Mouse (Mus musculus) kidney, embryonic 16.5 days (tissue): ENCODE measurements around the gene Cog4. TPM values are rescaled to one million over a fixed set of nuclear protein-coding genes. Genes with fewer than 3 reads are reported as not detected.

Experiments used
- ATAC-seq: fragments of 200-750 bp; cut with Nextera tagmentation; 2 replicates; pipeline ENCODE4 v1.8.0; 2017; ENCODE audit warnings: moderate TSS enrichment; ENCODE audit not compliant: low FRiP score, low TSS enrichment
- H3K27ac ChIP-seq: fragments of 300-500 bp; sonication (generic); 2 replicates; pipeline ENCODE4 v1.5.1; 2014; ENCODE audit warnings: low read length
- H3K27me3 ChIP-seq: fragments of 300-500 bp; sonication (generic); 2 replicates; pipeline ENCODE4 v1.6.1; 2014; ENCODE audit warnings: low read length, control low read depth, mixed read lengths; ENCODE audit not compliant: insufficient read depth
- H3K36me3 ChIP-seq: fragments of 300-500 bp; sonication (generic); 2 replicates; pipeline ENCODE4 v1.6.1; 2014; ENCODE audit warnings: low read length, control low read depth, mixed read lengths; ENCODE audit not compliant: insufficient read depth
- H3K4me1 ChIP-seq: fragments of 300-500 bp; sonication (generic); 2 replicates; pipeline ENCODE4 v1.6.1; 2014; ENCODE audit warnings: low read length, control low read depth, mixed read lengths; ENCODE audit not compliant: insufficient read depth
- H3K4me2 ChIP-seq: fragments of 300-500 bp; sonication (generic); replicated peaks from 2 replicates; pipeline ENCODE4 v1.6.1; 2014; ENCODE audit warnings: low read depth, low read length
- H3K4me3 ChIP-seq: fragments of 300-500 bp; sonication (generic); 2 replicates; pipeline ENCODE4 v1.5.1; 2014; ENCODE audit warnings: mild to moderate bottlenecking, low read length
- H3K9ac ChIP-seq: fragments of 300-500 bp; sonication (generic); replicated peaks from 2 replicates; pipeline ENCODE4 v1.6.1; 2014; ENCODE audit warnings: low read length
- H3K9me3 ChIP-seq: fragments of 300-500 bp; sonication (generic); 2 replicates; pipeline ENCODE4 v1.6.1; 2016; ENCODE audit warnings: low read length, control low read depth
- WGBS: fragments of 180-500 bp; shearing (Covaris S2); extraction: QIAGEN DNeasy Blood & Tissue Kit; methylation state at CpG from one replicate; pipeline ENCODE4 v1.1.7; 2014; 5-methylcytosine and 5-hydroxymethylcytosine counted together
- polyA plus RNA-seq: library from polyadenylated mRNA; unstranded; fragments of >200 nt; fragmentation: Nextera tagmentation; extraction: Ambion mirVana; gene quantifications from 2 replicates; pipeline ENCODE4 v1.2.1, GENCODE M21; 2015

Cog4 gene
- polyA plus RNA-seq, 1 experiment from 2014 or later = 88.5 TPM

DNA sequence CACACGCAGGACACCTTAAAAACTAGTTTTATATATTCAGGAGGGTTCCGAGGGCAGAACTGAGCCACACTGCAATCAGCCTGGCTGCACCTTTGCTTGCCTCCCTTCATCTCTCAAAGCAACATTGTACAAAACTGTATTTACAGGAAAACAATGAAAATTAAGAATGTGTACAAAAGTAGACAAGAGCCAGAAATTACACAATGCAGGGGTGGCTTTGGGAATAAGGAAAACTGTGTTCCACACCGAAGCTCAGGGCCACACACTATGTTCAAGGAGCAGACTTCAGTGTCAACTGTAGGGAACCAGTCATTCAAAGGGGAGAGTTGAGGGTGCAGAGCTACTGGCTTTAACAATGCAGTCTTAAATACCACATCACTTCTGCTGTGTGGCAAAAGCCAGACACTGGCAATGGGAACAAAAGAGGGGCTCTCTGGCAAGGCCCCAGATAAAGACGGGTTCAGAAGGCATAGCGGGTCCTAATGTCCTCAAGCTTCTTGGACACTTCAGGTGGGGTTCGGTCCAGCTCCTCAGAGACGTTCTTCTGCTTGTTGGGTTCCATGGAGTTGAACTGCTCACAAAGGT, 35.8 kb upstream of the Cog4 start:
- no peaks in the 10 kb centered on the region for H3K27me3 ChIP-seq

DNA sequence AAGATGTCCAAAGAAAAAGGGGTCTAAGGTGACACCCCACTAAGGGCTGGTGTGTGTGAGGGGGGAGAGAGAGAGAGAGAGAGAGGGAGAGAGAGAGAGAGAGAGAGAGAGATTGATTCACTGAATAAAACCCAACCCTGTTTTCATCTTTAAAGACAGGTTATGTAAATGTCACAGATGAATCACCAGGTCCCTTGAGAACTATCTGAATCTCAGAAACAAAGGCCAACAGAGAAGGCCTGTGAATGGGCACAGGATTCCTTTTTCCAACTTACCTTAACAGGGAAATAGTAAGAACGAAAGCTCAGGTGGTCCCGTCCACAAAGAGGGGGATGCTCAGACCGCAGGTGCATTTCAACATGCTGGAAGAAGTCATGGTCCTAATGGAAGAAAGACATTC, 35.3 kb upstream of the Cog4 start:
- Histone ChIP-seq H3K4me2 (no peak overlapping the region), H3K9me3 (no peaks in the 10 kb centered on the region), H3K9ac (no peak overlapping the region), H3K27ac (no peak overlapping the region), H3K27me3 (no peaks in the 10 kb centered on the region), H3K4me3 (no peak overlapping the region), H3K4me1 (peaks cover 19% of the 10 kb centered on the region), H3K36me3 (peaks cover 67% of the 10 kb centered on the region)
- WGBS = 94% methylated on average over 3 of the region's 3 CpGs
- no peak for ATAC-seq

More for the DNA sequence above, 35.8 kb upstream of the Cog4 start:
- Histone ChIP-seq H3K4me1 (peaks cover 22% of the 10 kb centered on the region), H3K27ac (no peak overlapping the region), H3K36me3 (peaks cover 61% of the 10 kb centered on the region), H3K4me2 (no peak overlapping the region), H3K4me3 (no peak overlapping the region), H3K9ac (no peak overlapping the region), H3K9me3 (no peaks in the 10 kb centered on the region)
- WGBS = 81% methylated on average over 7 of the region's 7 CpGs
- ATAC-seq = no peak

DNA sequence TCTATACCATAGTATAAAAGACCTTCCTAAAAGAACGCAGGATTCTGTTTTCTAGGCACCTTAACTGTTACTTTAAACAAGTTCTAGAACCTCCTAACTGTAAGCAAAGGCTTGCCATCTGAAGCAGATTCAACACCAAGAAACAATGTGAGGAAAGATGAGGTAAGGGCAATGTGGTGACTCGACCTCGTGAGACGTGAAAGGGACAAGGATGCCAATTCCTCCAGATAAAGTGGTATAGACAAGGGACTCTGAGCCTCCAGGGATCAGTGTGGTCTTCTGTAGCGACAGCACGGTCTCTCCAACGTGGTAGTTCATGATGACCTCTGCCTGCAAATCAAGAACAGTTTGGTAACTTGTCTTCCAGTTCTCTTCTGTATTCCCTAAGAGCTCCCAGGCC, 34.6 kb upstream of the Cog4 start:
- Histone ChIP-seq H3K9ac (no peak overlapping the region), H3K4me3 (no peak overlapping the region), H3K36me3 (peaks cover 72% of the 10 kb centered on the region), H3K4me2 (no peak overlapping the region), H3K27ac (no peak overlapping the region), H3K27me3 (no peaks in the 10 kb centered on the region), H3K9me3 (no peaks in the 10 kb centered on the region), H3K4me1 (peaks cover 19% of the 10 kb centered on the region)
- ATAC-seq = no peak
- WGBS = 92% methylated on average over 7 of the region's 7 CpGs

DNA sequence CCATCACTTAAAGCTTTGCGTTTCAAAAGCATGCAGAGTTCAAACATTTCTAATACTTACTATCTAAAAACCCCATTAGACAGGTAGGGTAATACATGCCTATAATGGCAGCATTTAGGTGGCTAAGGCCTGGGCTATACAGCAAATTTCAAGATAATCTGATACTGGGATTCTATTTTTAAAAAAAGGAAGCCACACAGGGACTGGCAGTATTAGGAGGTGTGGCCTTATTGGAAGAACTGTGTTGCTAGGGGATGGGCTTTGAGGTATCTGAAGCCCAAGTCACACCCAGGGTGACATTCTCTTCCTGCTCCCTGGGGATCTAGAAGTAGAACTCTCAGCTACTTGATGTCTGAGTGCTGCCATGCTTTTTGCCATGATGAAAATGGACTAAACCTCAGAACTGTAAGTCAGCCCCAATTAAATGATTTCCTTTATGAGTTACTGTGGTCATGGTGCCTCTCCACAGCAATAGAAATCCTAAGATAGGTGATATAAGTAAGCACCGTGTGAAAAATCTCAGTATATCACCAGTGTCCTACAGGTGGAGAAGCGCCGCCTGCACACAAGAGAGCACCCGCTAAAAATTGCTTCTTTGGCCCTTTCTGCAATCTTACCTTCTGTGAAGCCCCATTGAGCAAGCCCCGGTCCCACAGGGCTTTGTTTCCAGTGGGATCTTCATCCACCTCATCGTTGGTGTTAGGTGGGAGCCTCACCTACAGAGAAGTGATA, 33.9 kb upstream of the Cog4 start:
- Histone ChIP-seq H3K9ac (no peak overlapping the region), H3K36me3 (peaks cover 80% of the 10 kb centered on the region), H3K27ac (no peak overlapping the region), H3K4me1 (peaks cover 19% of the 10 kb centered on the region), H3K9me3 (no peaks in the 10 kb centered on the region), H3K4me3 (no peak overlapping the region), H3K27me3 (no peaks in the 10 kb centered on the region), H3K4me2 (no peak overlapping the region)
- no peak for ATAC-seq
- WGBS = 94% methylated on average over 7 of the region's 7 CpGs

DNA sequence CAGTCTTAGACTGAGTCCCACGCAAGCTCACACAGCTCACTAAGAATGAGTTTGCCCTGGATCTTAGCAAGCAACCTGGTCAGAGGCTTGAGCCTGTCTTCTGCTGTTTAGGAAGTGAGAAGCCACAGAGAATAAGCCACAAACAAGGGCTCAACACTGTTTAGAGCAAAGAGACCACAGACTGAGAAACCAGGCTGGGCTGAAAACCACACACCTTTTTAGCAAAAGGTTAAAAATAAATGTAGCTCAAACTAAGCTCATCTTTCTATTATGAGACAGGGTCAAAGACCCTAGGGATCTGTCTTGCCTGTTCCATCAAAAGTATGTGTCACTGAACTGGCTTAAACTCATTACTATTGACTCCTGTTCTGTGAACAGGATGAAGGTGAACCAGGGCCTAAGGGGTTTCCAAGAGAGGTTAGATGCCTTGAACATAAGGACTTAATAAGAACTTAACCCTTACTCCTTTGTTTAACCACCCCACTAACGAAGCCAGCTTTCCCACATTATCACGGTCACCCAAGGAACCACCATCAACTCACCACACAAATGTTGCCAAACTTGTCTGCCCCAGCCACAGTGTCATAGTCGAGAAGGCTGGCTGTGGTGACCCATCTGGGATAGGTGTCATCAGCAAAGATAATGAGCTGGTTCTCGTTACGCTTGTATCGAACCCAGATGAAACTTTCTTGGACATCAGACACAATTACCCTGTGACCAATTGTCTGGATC, 33.2 kb upstream of the Cog4 start:
- H3K4me1 ChIP-seq = peaks cover 13% of the 10 kb centered on the region
- no peak overlapping the region for H3K9ac ChIP-seq
- no peaks in the 10 kb centered on the region for H3K9me3 ChIP-seq
- H3K4me3 ChIP-seq = no peak overlapping the region
- no peak for ATAC-seq
- H3K4me2 ChIP-seq = no peak overlapping the region
- H3K27me3 ChIP-seq = no peaks in the 10 kb centered on the region
- H3K27ac ChIP-seq = no peak overlapping the region
- peaks cover 87% of the 10 kb centered on the region for H3K36me3 ChIP-seq
- WGBS = 94% methylated on average over 7 of the region's 7 CpGs

DNA sequence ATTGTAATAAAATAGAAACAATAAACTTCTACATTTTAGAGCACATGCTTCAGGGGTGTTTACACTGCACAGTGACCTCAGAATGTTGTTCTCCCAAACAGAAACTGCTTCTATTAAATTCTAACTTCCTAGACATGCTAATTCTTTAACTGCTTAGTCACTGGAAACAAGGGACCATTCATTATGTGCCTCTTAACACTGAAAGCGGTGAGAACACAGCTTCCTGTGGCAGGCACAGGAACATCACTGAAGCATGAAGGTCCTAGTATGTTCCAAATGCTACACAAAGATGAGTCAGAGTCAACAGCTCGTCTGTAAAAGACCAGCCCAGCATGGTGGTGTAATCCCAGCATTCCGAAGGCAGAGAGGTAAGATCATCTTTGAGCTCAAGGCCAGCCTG, 31.1 kb upstream of the Cog4 start:
- no peak for ATAC-seq
- H3K4me1 ChIP-seq = 0 out of 2 replicates have a peak, but pooled peaks cover 1% of the 10 kb centered on the region
- no peak overlapping the region for H3K4me2 ChIP-seq
- H3K4me3 ChIP-seq = no peak overlapping the region
- 54% methylated on average over 3 of the region's 3 CpGs for WGBS
- H3K27me3 ChIP-seq = no peaks in the 10 kb centered on the region
- no peak overlapping the region for H3K9ac ChIP-seq
- H3K36me3 ChIP-seq = peaks cover 97% of the 10 kb centered on the region
- H3K27ac ChIP-seq = no peak overlapping the region
- H3K9me3 ChIP-seq = no peaks in the 10 kb centered on the region

DNA sequence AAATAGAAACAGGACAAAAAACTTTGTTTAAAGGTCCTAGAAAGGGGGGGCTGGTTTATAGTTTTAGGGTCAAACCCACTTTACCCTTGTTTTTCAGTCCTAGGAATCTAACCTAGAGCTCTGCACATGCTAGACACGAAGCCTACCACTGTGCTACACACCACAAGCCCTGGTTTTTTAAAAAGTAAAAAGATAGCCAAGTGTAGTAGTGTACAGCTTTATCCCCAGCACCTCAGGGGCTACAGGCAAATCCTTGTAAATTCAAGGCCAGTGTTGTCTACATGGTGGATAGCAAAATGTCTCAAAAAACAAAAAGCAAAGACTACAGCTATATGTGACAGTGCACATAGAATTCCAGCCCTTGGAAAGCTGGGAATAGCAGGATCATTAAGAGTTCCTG, 29.4 kb upstream of the Cog4 start:
- Histone ChIP-seq H3K9ac (no peak overlapping the region), H3K27ac (no peak overlapping the region), H3K27me3 (no peaks in the 10 kb centered on the region), H3K4me2 (no peak overlapping the region), H3K36me3 (peaks cover 98% of the 10 kb centered on the region), H3K9me3 (no peaks in the 10 kb centered on the region), H3K4me1 (no peaks in the 10 kb centered on the region), H3K4me3 (no peak overlapping the region)
- ATAC-seq = no peak
- 91% methylated on average over 1 of the region's 1 CpGs for WGBS

DNA sequence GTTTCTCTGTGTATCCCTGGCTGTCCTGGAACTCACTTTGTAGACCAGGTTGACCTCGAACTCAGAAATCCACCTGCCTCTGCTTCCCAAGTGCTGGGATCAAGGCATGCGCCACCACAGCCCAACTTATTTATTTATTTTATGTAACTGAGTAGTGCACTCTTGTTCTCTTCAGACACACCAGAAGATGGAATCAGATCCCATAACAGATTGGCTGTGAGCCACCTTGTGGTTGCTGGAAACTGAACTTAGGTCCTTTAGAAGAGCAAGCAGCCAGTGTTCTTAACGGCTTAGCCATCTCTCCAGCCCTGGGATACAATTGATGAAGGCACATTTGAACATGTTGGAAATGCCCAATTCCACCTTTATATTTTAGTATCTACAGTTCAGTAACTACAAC, 27.8 kb upstream of the Cog4 start:
- no peak for ATAC-seq
- no peak overlapping the region for H3K4me3 ChIP-seq
- no peak overlapping the region for H3K27ac ChIP-seq
- no peak overlapping the region for H3K4me2 ChIP-seq
- WGBS = 73% methylated on average over 3 of the region's 3 CpGs
- no peaks in the 10 kb centered on the region for H3K9me3 ChIP-seq
- H3K27me3 ChIP-seq = no peaks in the 10 kb centered on the region
- H3K36me3 ChIP-seq = peaks cover 95% of the 10 kb centered on the region
- no peaks in the 10 kb centered on the region for H3K4me1 ChIP-seq
- no peak overlapping the region for H3K9ac ChIP-seq

DNA sequence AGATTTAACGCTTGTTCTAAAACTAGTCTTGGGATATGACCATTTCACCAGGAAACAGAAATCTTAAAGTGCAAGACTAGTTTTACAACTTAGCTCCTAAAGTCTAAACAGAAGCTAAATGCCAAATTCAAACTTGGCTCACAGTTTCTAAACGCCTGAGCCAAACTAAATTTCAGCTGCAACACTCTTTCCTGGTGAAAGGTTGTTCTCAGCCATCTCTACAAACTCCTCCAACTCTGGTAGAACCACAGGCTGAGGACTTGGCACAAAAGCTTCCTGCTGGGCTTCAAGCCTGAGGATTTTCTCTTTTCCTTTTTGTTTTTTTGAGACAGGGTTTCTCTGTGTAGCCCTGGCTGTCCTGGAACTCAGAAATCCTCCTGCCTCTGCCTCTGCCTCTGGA, 26.1 kb upstream of the Cog4 start:
- no peaks in the 10 kb centered on the region for H3K27me3 ChIP-seq
- no peak overlapping the region for H3K4me2 ChIP-seq
- WGBS = 90% methylated on average over 2 of the region's 2 CpGs
- H3K9me3 ChIP-seq = no peaks in the 10 kb centered on the region
- H3K4me1 ChIP-seq = no peaks in the 10 kb centered on the region
- H3K9ac ChIP-seq = no peak overlapping the region
- H3K27ac ChIP-seq = no peak overlapping the region
- peaks cover 90% of the 10 kb centered on the region for H3K36me3 ChIP-seq
- no peak overlapping the region for H3K4me3 ChIP-seq
- ATAC-seq = no peak

DNA sequence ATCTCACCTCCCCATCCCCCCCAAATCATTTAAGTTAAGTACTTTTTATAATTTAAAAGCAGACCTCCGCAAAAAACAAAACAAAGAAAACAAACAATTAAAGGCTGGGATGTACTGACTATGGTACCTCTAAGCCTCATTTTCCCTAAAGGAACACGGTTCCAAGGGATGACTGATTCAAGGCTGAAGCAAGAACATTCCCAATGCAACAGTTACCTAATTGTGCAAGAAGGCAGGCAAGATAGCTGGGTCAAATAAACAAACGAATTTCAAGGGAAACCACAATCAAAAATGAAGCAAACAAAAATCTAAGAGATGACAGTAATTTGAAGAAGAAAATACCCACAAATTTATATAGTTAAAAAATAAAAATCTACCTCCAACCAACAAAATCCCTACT, 24.4 kb upstream of the Cog4 start:
- no peak for ATAC-seq
- 84% methylated on average over 3 of the region's 3 CpGs for WGBS
- H3K36me3 ChIP-seq = peaks cover 86% of the 10 kb centered on the region

More for the DNA sequence above, 24.4 kb upstream of the Cog4 start:
- no peak overlapping the region for H3K4me2 ChIP-seq
- H3K4me1 ChIP-seq = no peaks in the 10 kb centered on the region
- no peaks in the 10 kb centered on the region for H3K27me3 ChIP-seq
- H3K9me3 ChIP-seq = no peaks in the 10 kb centered on the region
- no peak overlapping the region for H3K4me3 ChIP-seq
- H3K9ac ChIP-seq = no peak overlapping the region
- H3K27ac ChIP-seq = no peak overlapping the region
